13 mouse cellular contexts compared by ENCODE assay signal in the genomic region with DNA sequence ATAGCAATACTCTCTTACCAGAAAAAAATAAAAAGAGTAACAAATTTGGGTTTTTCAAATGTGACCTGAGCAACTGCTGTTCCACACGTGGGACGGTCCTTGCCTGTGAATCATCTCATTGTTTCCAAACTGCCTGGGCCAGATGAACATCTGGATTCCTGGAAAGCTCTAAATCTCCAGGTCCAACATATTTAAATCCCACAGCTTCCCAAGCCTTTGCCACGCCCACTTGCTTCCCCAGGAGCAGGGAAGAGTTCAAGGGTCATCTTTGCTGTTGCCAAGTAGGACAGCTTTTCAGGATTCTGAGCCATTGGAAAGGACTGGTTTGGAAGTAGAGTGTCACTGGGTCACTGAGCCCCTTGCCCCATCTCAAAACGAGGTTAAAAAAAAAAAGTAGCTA.
DNase-seq lines count a peak whose midpoint lies in the region; ATAC-seq and TF ChIP-seq lines count a peak whose summit lies in the region.
"Had no signal": no experiment of that assay in that cellular context is flagged by ENCODE, and none has a peak within 500 bp of the region (broad histone marks: within the 10 kb centered on the region; RNA-seq: fewer than 3 reads in every experiment).

No protein-coding gene starts in this region.

- DNase-seq in forebrain, embryonic 10.5 days (ENCODE audit: extremely low spot score, low spot score) = no peak
- DNase-seq in liver, postnatal 0 days = peak; percentile 29
- DNase-seq in liver = no peak
- DNase-seq in embryonic facial prominence, embryonic 11.5 days (ENCODE audit: low spot score) = peak; percentile 30
- peak; percentile 25 for DNase-seq in limb, embryonic 11.5 days (ENCODE audit: low spot score)
- DNase-seq in retina, embryonic 14.5 days (ENCODE audit: low spot score) = no peak
- DNase-seq in urinary bladder, postnatal 14 days (ENCODE audit: low spot score) = no peak
- DNase-seq: cerebellum, adult 9-10 months; lung, postnatal 14 days had no signal

- peaks cover 32% of the 10 kb centered on the region for H3K4me1 ChIP-seq in forebrain, embryonic 10.5 days
- no peaks in the 10 kb centered on the region for H3K4me1 ChIP-seq in forebrain, embryonic 15.5 days
- no peaks in the 10 kb centered on the region for H3K4me1 ChIP-seq in liver, postnatal 0 days (ENCODE audit: insufficient read depth)
- no peaks in the 10 kb centered on the region for H3K4me1 ChIP-seq in embryonic facial prominence, embryonic 11.5 days (ENCODE audit: control insufficient read depth, insufficient read depth, low read length)
- peaks cover 9% of the 10 kb centered on the region for H3K4me1 ChIP-seq in limb, embryonic 11.5 days (ENCODE audit: control insufficient read depth, insufficient read depth, low read length)

- H3K4me2 ChIP-seq in forebrain, embryonic 15.5 days (replicated peaks) = no peak overlapping the region
- H3K4me2 ChIP-seq in liver, postnatal 0 days (ENCODE audit: low read depth, low read length) = no peak overlapping the region
- H3K4me2 ChIP-seq in embryonic facial prominence, embryonic 11.5 days (ENCODE audit: low read depth, low read length) = no peak overlapping the region
- H3K4me2 ChIP-seq in limb, embryonic 11.5 days (ENCODE audit: low read depth, severe bottlenecking) = no peak overlapping the region

- TF ChIP-seq EP300 in liver, postnatal 0 days (IDR thresholded peaks at IDR 0.05; ENCODE audit: low read depth) = no peak

- no peaks in the 10 kb centered on the region for H3K27me3 ChIP-seq in forebrain, embryonic 10.5 days (ENCODE audit: poor library complexity, severe bottlenecking)
- no peaks in the 10 kb centered on the region for H3K27me3 ChIP-seq in forebrain, embryonic 15.5 days
- no peaks in the 10 kb centered on the region for H3K27me3 ChIP-seq in liver, postnatal 0 days (ENCODE audit: insufficient read depth, low read length)
- no peaks in the 10 kb centered on the region for H3K27me3 ChIP-seq in embryonic facial prominence, embryonic 11.5 days (ENCODE audit: control insufficient read depth, insufficient read depth, low read length)
- H3K27me3 ChIP-seq in limb, embryonic 11.5 days (ENCODE audit: control insufficient read depth, insufficient read depth, low read length) = no peaks in the 10 kb centered on the region
- H3K27me3 ChIP-seq: Patski had no signal

- no peak for ATAC-seq in forebrain, embryonic 15.5 days (replicated peaks)
- ATAC-seq in liver, postnatal 0 days = no peak
- no peak for ATAC-seq in embryonic facial prominence, embryonic 11.5 days (replicated peaks; ENCODE audit: insufficient number of reproducible peaks, low FRiP score, low TSS enrichment, low read depth)
- ATAC-seq in limb, embryonic 11.5 days (ENCODE audit: insufficient number of reproducible peaks, low FRiP score, low TSS enrichment, low read depth) = no peak
- ATAC-seq: hindbrain, postnatal 0 days; Patski had no signal

- no peak overlapping the region for H3K9ac ChIP-seq in forebrain, embryonic 15.5 days (replicated peaks)
- no peak overlapping the region for H3K9ac ChIP-seq in liver, postnatal 0 days (replicated peaks)
- H3K9ac ChIP-seq in embryonic facial prominence, embryonic 11.5 days (replicated peaks; ENCODE audit: low read length) = no peak overlapping the region
- H3K9ac ChIP-seq in limb, embryonic 11.5 days (ENCODE audit: low read length) = no peak overlapping the region

- no peaks in the 10 kb centered on the region for H3K9me3 ChIP-seq in forebrain, embryonic 10.5 days
- H3K9me3 ChIP-seq in forebrain, embryonic 15.5 days = no peaks in the 10 kb centered on the region
- no peaks in the 10 kb centered on the region for H3K9me3 ChIP-seq in liver, postnatal 0 days (ENCODE audit: low read length)
- no peaks in the 10 kb centered on the region for H3K9me3 ChIP-seq in embryonic facial prominence, embryonic 11.5 days (replicated peaks; ENCODE audit: control insufficient read depth, low read length)
- H3K9me3 ChIP-seq in limb, embryonic 11.5 days (ENCODE audit: control insufficient read depth, low read length) = no peaks in the 10 kb centered on the region

- H3K27ac ChIP-seq in forebrain, embryonic 10.5 days = peak overlapping the region; percentile 31; the same call in 1 of the 2 replicates
- no peak overlapping the region for H3K27ac ChIP-seq in forebrain, embryonic 15.5 days (replicated peaks)
- no peak overlapping the region for H3K27ac ChIP-seq in liver, postnatal 0 days (ENCODE audit: low read depth)
- H3K27ac ChIP-seq in embryonic facial prominence, embryonic 11.5 days (replicated peaks; ENCODE audit: low read depth, low read length) = no peak overlapping the region
- H3K27ac ChIP-seq in limb, embryonic 11.5 days (replicated peaks; ENCODE audit: low read depth, low read length) = no peak overlapping the region
- H3K27ac ChIP-seq: heart, adult 2 months; hindbrain, postnatal 0 days had no signal

- H3K4me3 ChIP-seq in forebrain, embryonic 10.5 days = no peak overlapping the region
- no peak overlapping the region for H3K4me3 ChIP-seq in forebrain, embryonic 15.5 days
- H3K4me3 ChIP-seq in liver, postnatal 0 days (ENCODE audit: low read depth, low read length) = no peak overlapping the region
- H3K4me3 ChIP-seq in embryonic facial prominence, embryonic 11.5 days (ENCODE audit: low read depth, low read length) = no peak overlapping the region
- H3K4me3 ChIP-seq in limb, embryonic 11.5 days (ENCODE audit: low read depth, low read length) = no peak overlapping the region
- H3K4me3 ChIP-seq: heart, adult 2 months had no signal

- no peak for TF ChIP-seq CTCF in liver, postnatal 0 days (IDR thresholded peaks at IDR 0.05; ENCODE audit: low read depth)

- WGBS in forebrain, embryonic 10.5 days = 57% methylated on average over 4 of the region's 4 CpGs
- WGBS in forebrain, embryonic 15.5 days = 71% methylated on average over 4 of the region's 4 CpGs
- 52% methylated on average over 4 of the region's 4 CpGs for WGBS in liver, postnatal 0 days (ENCODE audit: insufficient replicate concordance)
- 24% methylated on average over 4 of the region's 4 CpGs for WGBS in embryonic facial prominence, embryonic 11.5 days
- 42% methylated on average over 4 of the region's 4 CpGs for WGBS in limb, embryonic 11.5 days

- peaks cover 77% of the 10 kb centered on the region for H3K36me3 ChIP-seq in forebrain, embryonic 10.5 days (replicated peaks)
- peaks cover 42% of the 10 kb centered on the region for H3K36me3 ChIP-seq in forebrain, embryonic 15.5 days
- no peaks in the 10 kb centered on the region for H3K36me3 ChIP-seq in liver, postnatal 0 days (replicated peaks; ENCODE audit: insufficient read depth, low read length)
- H3K36me3 ChIP-seq in embryonic facial prominence, embryonic 11.5 days (replicated peaks; ENCODE audit: control insufficient read depth, insufficient read depth, low read depth, low read length) = no peaks in the 10 kb centered on the region
- no peaks in the 10 kb centered on the region for H3K36me3 ChIP-seq in limb, embryonic 11.5 days (ENCODE audit: control insufficient read depth, insufficient read depth, low read length)

Comparison
In these comparisons a context has a peak if more than half of its experiments do, and no peak if none do; other contexts are left out.
1. DNase-seq: peak in liver, postnatal 0 days (single experiment), embryonic facial prominence, embryonic 11.5 days (single experiment) and limb, embryonic 11.5 days (single experiment); none in forebrain, embryonic 10.5 days (single experiment), liver (single experiment), retina, embryonic 14.5 days (single experiment) and urinary bladder, postnatal 14 days (single experiment).